Mouse (Mus musculus): ENCODE data around the gene Tex29. TPM values are rescaled to one million over a fixed set of nuclear protein-coding genes. Genes with fewer than 3 reads are reported as not detected.
"Not testable (repeated sequence)": the region's sequence is repeated elsewhere in the genome, so short reads cannot be mapped to it uniquely, and the experiment has no call there.

Tex29 gene
- polyA plus RNA-seq, 1 experiment from 2014 or later = not detected

GRCm38 (mm10) chr8:11833157-11833556, 7.1 kb upstream of the Tex29 start:
- Histone ChIP-seq H3K9me3 (no peaks in the 10 kb centered on the region), H3K4me1 (no peaks in the 10 kb centered on the region), H3K27ac (no peak overlapping the region), H3K4me2 (no peak overlapping the region), H3K27me3 (no peaks in the 10 kb centered on the region), H3K36me3 (peaks cover 57% of the 10 kb centered on the region), H3K9ac (no peak overlapping the region), H3K4me3 (no peak overlapping the region)
- no peak for ATAC-seq (ENCODE audit: insufficient number of reproducible peaks, insufficient read depth, low FRiP score, low TSS enrichment, low read depth)
- WGBS = 93% methylated on average over 4 of the region's 4 CpGs

- no peaks in the 10 kb centered on the region for H3K9me3 ChIP-seq
- WGBS = 86% methylated on average over 5 of the region's 5 CpGs
- no peak overlapping the region for H3K9ac ChIP-seq
- H3K4me2 ChIP-seq = no peak overlapping the region
- H3K27ac ChIP-seq = no peak overlapping the region
- H3K36me3 ChIP-seq = peaks cover 46% of the 10 kb centered on the region
- H3K27me3 ChIP-seq = no peaks in the 10 kb centered on the region
- no peak for ATAC-seq (ENCODE audit: insufficient number of reproducible peaks, insufficient read depth, low FRiP score, low TSS enrichment, low read depth)
- no peak overlapping the region for H3K4me3 ChIP-seq
- no peaks in the 10 kb centered on the region for H3K4me1 ChIP-seq
Observed at GRCm38 (mm10) chr8:11834200-11834599, 6.1 kb upstream of the Tex29 start.

- no peak for ATAC-seq (ENCODE audit: insufficient number of reproducible peaks, insufficient read depth, low FRiP score, low TSS enrichment, low read depth)
- H3K36me3 ChIP-seq = peaks cover 41% of the 10 kb centered on the region
- no peak overlapping the region for H3K9ac ChIP-seq
Observed at GRCm38 (mm10) chr8:11834691-11835090, 5.6 kb upstream of the Tex29 start.

GRCm38 (mm10) chr8:11841571-11841970, 1.3 kb downstream of the Tex29 start:
- no peak overlapping the region for H3K27ac ChIP-seq
- no peak overlapping the region for H3K9ac ChIP-seq
- no peak overlapping the region for H3K4me3 ChIP-seq
- no peak for ATAC-seq (ENCODE audit: insufficient number of reproducible peaks, insufficient read depth, low FRiP score, low TSS enrichment, low read depth)
- no peak overlapping the region for H3K4me2 ChIP-seq
- H3K9me3 ChIP-seq = no peaks in the 10 kb centered on the region
- no peaks in the 10 kb centered on the region for H3K27me3 ChIP-seq
- 39% methylated on average over 8 of the region's 8 CpGs for WGBS
- H3K4me1 ChIP-seq = peaks cover 12% of the 10 kb centered on the region
- no peaks in the 10 kb centered on the region for H3K36me3 ChIP-seq

More at GRCm38 (mm10) chr8:11834691-11835090, 5.6 kb upstream of the Tex29 start:
- WGBS = 84% methylated on average over 16 of the region's 16 CpGs
- H3K27ac ChIP-seq = no peak overlapping the region
- no peaks in the 10 kb centered on the region for H3K27me3 ChIP-seq
- H3K4me1 ChIP-seq = no peaks in the 10 kb centered on the region
- H3K4me3 ChIP-seq = no peak overlapping the region
- H3K4me2 ChIP-seq = no peak overlapping the region
- no peaks in the 10 kb centered on the region for H3K9me3 ChIP-seq

- H3K4me3 ChIP-seq = no peak overlapping the region
- H3K27ac ChIP-seq = no peak overlapping the region
- 81% methylated on average over 8 of the region's 8 CpGs for WGBS
- H3K9me3 ChIP-seq = no peaks in the 10 kb centered on the region
- H3K36me3 ChIP-seq = no peaks in the 10 kb centered on the region
- no peak for ATAC-seq (ENCODE audit: insufficient number of reproducible peaks, insufficient read depth, low FRiP score, low TSS enrichment, low read depth)
- H3K4me2 ChIP-seq = no peak overlapping the region
- no peak overlapping the region for H3K9ac ChIP-seq
- no peaks in the 10 kb centered on the region for H3K27me3 ChIP-seq
- H3K4me1 ChIP-seq = peaks cover 12% of the 10 kb centered on the region
Observed at GRCm38 (mm10) chr8:11842757-11843156, 2.5 kb downstream of the Tex29 start.

GRCm38 (mm10) chr8:11843677-11844315, 3.5 kb downstream of the Tex29 start:
- Histone ChIP-seq H3K36me3 (no peaks in the 10 kb centered on the region), H3K9ac (no peak overlapping the region), H3K27ac (no peak overlapping the region), H3K4me1 (peaks cover 12% of the 10 kb centered on the region), H3K27me3 (no peaks in the 10 kb centered on the region), H3K4me2 (no peak overlapping the region), H3K4me3 (no peak overlapping the region), H3K9me3 (no peaks in the 10 kb centered on the region)
- 80% methylated on average over 13 of the region's 13 CpGs for WGBS
- no peak for ATAC-seq (ENCODE audit: insufficient number of reproducible peaks, insufficient read depth, low FRiP score, low TSS enrichment, low read depth)

- WGBS = 83% methylated on average over 7 of the region's 7 CpGs
Observed at GRCm38 (mm10) chr8:11844316-11844685, 4.0 kb downstream of the Tex29 start.

GRCm38 (mm10) chr8:11846807-11847206, 6.5 kb downstream of the Tex29 start:
- Histone ChIP-seq H3K4me1 (peaks cover 4% of the 10 kb centered on the region; the same call in 1 of the 2 replicates), H3K27ac (no peak overlapping the region), H3K4me3 (no peak overlapping the region), H3K27me3 (no peaks in the 10 kb centered on the region), H3K9ac (no peak overlapping the region), H3K4me2 (no peak overlapping the region), H3K9me3 (no peaks in the 10 kb centered on the region), H3K36me3 (no peaks in the 10 kb centered on the region)
- ATAC-seq (ENCODE audit: insufficient number of reproducible peaks, insufficient read depth, low FRiP score, low TSS enrichment, low read depth) = no peak
- WGBS = 93% methylated on average over 6 of the region's 6 CpGs

More at GRCm38 (mm10) chr8:11844316-11844685, 4.0 kb downstream of the Tex29 start:
- H3K4me2 ChIP-seq = no peak overlapping the region
- no peak overlapping the region for H3K27ac ChIP-seq
- H3K27me3 ChIP-seq = no peaks in the 10 kb centered on the region
- H3K9ac ChIP-seq = no peak overlapping the region
- no peak for ATAC-seq (ENCODE audit: insufficient number of reproducible peaks, insufficient read depth, low FRiP score, low TSS enrichment, low read depth)
- H3K4me3 ChIP-seq = no peak overlapping the region
- H3K36me3 ChIP-seq = no peaks in the 10 kb centered on the region
- H3K4me1 ChIP-seq = peaks cover 12% of the 10 kb centered on the region
- H3K9me3 ChIP-seq = no peaks in the 10 kb centered on the region

GRCm38 (mm10) chr8:11867832-11868231, 27.6 kb downstream of the Tex29 start:
- ATAC-seq (ENCODE audit: insufficient number of reproducible peaks, insufficient read depth, low FRiP score, low TSS enrichment, low read depth) = no peak
- H3K4me1 ChIP-seq = no peaks in the 10 kb centered on the region
- no peak overlapping the region for H3K4me3 ChIP-seq

GRCm38 (mm10) chr8:11874227-11874626, 34.0 kb downstream of the Tex29 start:
- H3K4me2 ChIP-seq; H3K27me3 ChIP-seq; H3K4me1 ChIP-seq; H3K4me3 ChIP-seq; H3K27ac ChIP-seq; ATAC-seq (ENCODE audit: insufficient number of reproducible peaks, insufficient read depth, low FRiP score, low TSS enrichment, low read depth); H3K9me3 ChIP-seq; H3K9ac ChIP-seq; H3K36me3 ChIP-seq: not testable (repeated sequence)
- WGBS = 92% methylated on average over 6 of the region's 6 CpGs

More at GRCm38 (mm10) chr8:11867832-11868231, 27.6 kb downstream of the Tex29 start:
- Histone ChIP-seq H3K9ac (no peak overlapping the region), H3K9me3 (no peaks in the 10 kb centered on the region), H3K27me3 (no peaks in the 10 kb centered on the region), H3K27ac (no peak overlapping the region), H3K4me2 (no peak overlapping the region), H3K36me3 (no peaks in the 10 kb centered on the region)

GRCm38 (mm10) chr8:11884646-11885045, 44.4 kb downstream of the Tex29 start:
- H3K4me3 ChIP-seq = no peak overlapping the region
- ATAC-seq (ENCODE audit: insufficient number of reproducible peaks, insufficient read depth, low FRiP score, low TSS enrichment, low read depth) = no peak
- H3K4me1 ChIP-seq = no peaks in the 10 kb centered on the region
- H3K9ac ChIP-seq = no peak overlapping the region
- WGBS = 92% methylated on average over 3 of the region's 3 CpGs
- no peak overlapping the region for H3K27ac ChIP-seq
- H3K36me3 ChIP-seq = no peaks in the 10 kb centered on the region
- H3K9me3 ChIP-seq = peaks cover 10% of the 10 kb centered on the region
- H3K4me2 ChIP-seq = no peak overlapping the region
- H3K27me3 ChIP-seq = no peaks in the 10 kb centered on the region; the same call in 1 of the 2 replicates

GRCm38 (mm10) chr8:11885881-11886699, 45.8 kb downstream of the Tex29 start:
- no peak overlapping the region for H3K4me2 ChIP-seq
- H3K4me1 ChIP-seq = no peaks in the 10 kb centered on the region
- H3K4me3 ChIP-seq = no peak overlapping the region
- H3K36me3 ChIP-seq = no peaks in the 10 kb centered on the region
- no peaks in the 10 kb centered on the region; the same call in 1 of the 2 replicates for H3K27me3 ChIP-seq
- H3K9me3 ChIP-seq = peaks cover 10% of the 10 kb centered on the region
- H3K9ac ChIP-seq = no peak overlapping the region
- no peak for ATAC-seq (ENCODE audit: insufficient number of reproducible peaks, insufficient read depth, low FRiP score, low TSS enrichment, low read depth)
- no peak overlapping the region for H3K27ac ChIP-seq
- WGBS = 75% methylated on average over 12 of the region's 12 CpGs

All from embryonic facial prominence, embryonic 13.5 days (tissue).